Mouse (Mus musculus): ENCODE data around the gene Cuedc1. TPM values are rescaled to one million over a fixed set of nuclear protein-coding genes. Genes with fewer than 3 reads are reported as not detected.
"Not testable (repeated sequence)": the region's sequence is repeated elsewhere in the genome, so short reads cannot be mapped to it uniquely, and the experiment has no call there.

The Cuedc1 gene
- polyA plus RNA-seq, 1 experiment from 2014 or later, result 49.0 TPM

GRCm38 (mm10) chr11:88195699-88196098, 97.8 kb downstream of the Cuedc1 start:
- H3K9ac ChIP-seq (replicated peaks); H3K36me3 ChIP-seq; H3K9me3 ChIP-seq (replicated peaks); H3K4me2 ChIP-seq; H3K27ac ChIP-seq (replicated peaks); ATAC-seq (ENCODE audit: low FRiP score); H3K4me3 ChIP-seq (replicated peaks): not testable (repeated sequence)
- WGBS, result 92% methylated on average over 3 of the region's 3 CpGs
- H3K27me3 ChIP-seq (replicated peaks), result peaks cover 31% of the 10 kb centered on the region
- H3K4me1 ChIP-seq, result peaks cover 22% of the 10 kb centered on the region

- ATAC-seq (ENCODE audit: low FRiP score), result no peak
Observed at GRCm38 (mm10) chr11:88197153-88197576, 99.3 kb downstream of the Cuedc1 start.

GRCm38 (mm10) chr11:88198223-88198622, 100.4 kb downstream of the Cuedc1 start:
- H3K4me2 ChIP-seq, result no peak overlapping the region
- H3K9ac ChIP-seq (replicated peaks), result no peak overlapping the region
- H3K4me3 ChIP-seq (replicated peaks), result no peak overlapping the region
- no peaks in the 10 kb centered on the region for H3K9me3 ChIP-seq (replicated peaks)
- ATAC-seq (ENCODE audit: low FRiP score), result no peak
- 28% methylated on average over 4 of the region's 4 CpGs for WGBS
- peaks cover 22% of the 10 kb centered on the region for H3K4me1 ChIP-seq
- H3K27me3 ChIP-seq (replicated peaks), result peaks cover 9% of the 10 kb centered on the region
- no peak overlapping the region for H3K27ac ChIP-seq (replicated peaks)
- no peaks in the 10 kb centered on the region for H3K36me3 ChIP-seq

More at GRCm38 (mm10) chr11:88197153-88197576, 99.3 kb downstream of the Cuedc1 start:
- H3K27ac ChIP-seq (replicated peaks), result no peak overlapping the region
- H3K9ac ChIP-seq (replicated peaks), result no peak overlapping the region
- peaks cover 22% of the 10 kb centered on the region for H3K4me1 ChIP-seq
- H3K4me3 ChIP-seq (replicated peaks), result no peak overlapping the region
- peaks cover 20% of the 10 kb centered on the region for H3K27me3 ChIP-seq (replicated peaks)
- H3K4me2 ChIP-seq, result no peak overlapping the region
- no peaks in the 10 kb centered on the region for H3K9me3 ChIP-seq (replicated peaks)
- WGBS, result 13% methylated on average over 2 of the region's 2 CpGs
- H3K36me3 ChIP-seq, result no peaks in the 10 kb centered on the region

- Histone ChIP-seq H3K4me2 (no peak overlapping the region), H3K4me1 (peaks cover 33% of the 10 kb centered on the region), H3K36me3 (no peaks in the 10 kb centered on the region), H3K27me3 (replicated peaks) (no peaks in the 10 kb centered on the region), H3K9ac (replicated peaks) (no peak overlapping the region), H3K27ac (replicated peaks) (no peak overlapping the region), H3K4me3 (replicated peaks) (no peak overlapping the region), H3K9me3 (replicated peaks) (no peaks in the 10 kb centered on the region)
- ATAC-seq (ENCODE audit: low FRiP score), result no peak
- 84% methylated on average over 2 of the region's 2 CpGs for WGBS
Observed at GRCm38 (mm10) chr11:88201172-88201571, 103.3 kb downstream of the Cuedc1 start.

GRCm38 (mm10) chr11:88202077-88202476, 104.2 kb downstream of the Cuedc1 start:
- peaks cover 35% of the 10 kb centered on the region for H3K4me1 ChIP-seq
- WGBS, result 11% methylated on average over 2 of the region's 2 CpGs
- no peak for ATAC-seq (ENCODE audit: low FRiP score)
- no peaks in the 10 kb centered on the region for H3K9me3 ChIP-seq (replicated peaks)
- H3K4me2 ChIP-seq, result no peak overlapping the region
- H3K27me3 ChIP-seq (replicated peaks), result no peaks in the 10 kb centered on the region
- no peak overlapping the region for H3K4me3 ChIP-seq (replicated peaks)
- H3K36me3 ChIP-seq, result 0 out of 2 replicates have a peak, but pooled peaks cover 1% of the 10 kb centered on the region
- no peak overlapping the region for H3K9ac ChIP-seq (replicated peaks)
- no peak overlapping the region for H3K27ac ChIP-seq (replicated peaks)

GRCm38 (mm10) chr11:88203712-88204532, 106.1 kb downstream of the Cuedc1 start, which contains the start of gene Mrps23:
Gene Mrps23, plus strand, starts transcription at chr11:88204388.
- WGBS, result under 1% methylated on average over 51 of the region's 51 CpGs
- Histone ChIP-seq H3K4me2 (peak within 1 kb of the TSS; percentile 93), H3K4me3 (replicated peaks) (peak within 1 kb of the TSS; percentile 79), H3K4me1 (peaks cover 31% of the 10 kb centered on the region), H3K27me3 (replicated peaks) (no peaks in the 10 kb centered on the region), H3K36me3 (peaks cover 14% of the 10 kb centered on the region), H3K9me3 (replicated peaks) (no peaks in the 10 kb centered on the region), H3K9ac (replicated peaks) (peak within 1 kb of the TSS; percentile 72), H3K27ac (replicated peaks) (peak within 1 kb of the TSS; percentile 85)
- ATAC-seq (ENCODE audit: low FRiP score), result peak; percentile 93

- ATAC-seq (ENCODE audit: low FRiP score), result peak; percentile 32; the same call in 1 of the 2 replicates
- Histone ChIP-seq H3K36me3 (peaks cover 21% of the 10 kb centered on the region), H3K4me3 (replicated peaks) (peak overlapping the region; percentile 79), H3K4me2 (peak overlapping the region; percentile 93), H3K27ac (replicated peaks) (peak overlapping the region; percentile 85), H3K27me3 (replicated peaks) (no peaks in the 10 kb centered on the region), H3K4me1 (peaks cover 31% of the 10 kb centered on the region), H3K9me3 (replicated peaks) (no peaks in the 10 kb centered on the region), H3K9ac (replicated peaks) (peak overlapping the region; percentile 72)
- WGBS, result 32% methylated on average over 30 of the region's 30 CpGs
Observed at GRCm38 (mm10) chr11:88204593-88205368, 106.9 kb downstream of the Cuedc1 start.

- H3K9me3 ChIP-seq (replicated peaks); H3K4me3 ChIP-seq (replicated peaks); H3K4me2 ChIP-seq; H3K27me3 ChIP-seq (replicated peaks); ATAC-seq (ENCODE audit: low FRiP score); H3K9ac ChIP-seq (replicated peaks); H3K27ac ChIP-seq (replicated peaks): not testable (repeated sequence)
- Histone ChIP-seq H3K4me1 (peaks cover 31% of the 10 kb centered on the region), H3K36me3 (peaks cover 39% of the 10 kb centered on the region)
- WGBS, result 87% methylated on average over 8 of the region's 8 CpGs
Observed at GRCm38 (mm10) chr11:88206576-88206975, 108.7 kb downstream of the Cuedc1 start.

- Histone ChIP-seq H3K27ac (replicated peaks) (no peak overlapping the region), H3K27me3 (replicated peaks) (no peaks in the 10 kb centered on the region), H3K36me3 (peaks cover 43% of the 10 kb centered on the region), H3K9ac (replicated peaks) (no peak overlapping the region), H3K9me3 (replicated peaks) (no peaks in the 10 kb centered on the region), H3K4me2 (no peak overlapping the region), H3K4me3 (replicated peaks) (no peak overlapping the region), H3K4me1 (peaks cover 31% of the 10 kb centered on the region)
- no peak for ATAC-seq (ENCODE audit: low FRiP score)
- WGBS, result 96% methylated on average over 2 of the region's 2 CpGs
Observed at GRCm38 (mm10) chr11:88207697-88208096, 109.8 kb downstream of the Cuedc1 start.

- Histone ChIP-seq H3K4me1 (peaks cover 22% of the 10 kb centered on the region), H3K36me3 (peaks cover 42% of the 10 kb centered on the region), H3K4me2 (no peak overlapping the region), H3K27me3 (replicated peaks) (no peaks in the 10 kb centered on the region), H3K4me3 (replicated peaks) (no peak overlapping the region), H3K27ac (replicated peaks) (no peak overlapping the region), H3K9ac (replicated peaks) (no peak overlapping the region), H3K9me3 (replicated peaks) (no peaks in the 10 kb centered on the region)
- ATAC-seq (ENCODE audit: low FRiP score), result no peak
- 91% methylated on average over 5 of the region's 5 CpGs for WGBS
Observed at GRCm38 (mm10) chr11:88211824-88212582, 114.1 kb downstream of the Cuedc1 start.

- 58% methylated on average over 6 of the region's 6 CpGs for WGBS
- H3K4me3 ChIP-seq (replicated peaks), result no peak overlapping the region
- no peaks in the 10 kb centered on the region for H3K9me3 ChIP-seq (replicated peaks)
- no peak for ATAC-seq (ENCODE audit: low FRiP score)
- no peaks in the 10 kb centered on the region for H3K27me3 ChIP-seq (replicated peaks)
- no peak overlapping the region for H3K9ac ChIP-seq (replicated peaks)
- no peak overlapping the region for H3K4me2 ChIP-seq
- peaks cover 20% of the 10 kb centered on the region for H3K4me1 ChIP-seq
- H3K27ac ChIP-seq (replicated peaks), result no peak overlapping the region
- peaks cover 29% of the 10 kb centered on the region for H3K36me3 ChIP-seq
Observed at GRCm38 (mm10) chr11:88213757-88214156, 115.9 kb downstream of the Cuedc1 start.
